Mouse (Mus musculus) CD4-positive, CD25-positive, alpha-beta regulatory T cell, adult 2 months (primary cell): ENCODE results near the gene Slc16a4.
"Not testable (repeated sequence)": the region's sequence is repeated elsewhere in the genome, so short reads cannot be mapped to it uniquely, and the experiment has no call there.

Experiments used
- DNase-seq: peaks from one replicate; pipeline ENCODE4 v3.0.0-alpha.2; 2012; ENCODE audit warnings: low read depth, low spot score

The Slc16a4 gene

GRCm38 (mm10) chr3:107295672-107296360, 4.8 kb downstream of the Slc16a4 start:
- DNase-seq: no peak

DNA sequence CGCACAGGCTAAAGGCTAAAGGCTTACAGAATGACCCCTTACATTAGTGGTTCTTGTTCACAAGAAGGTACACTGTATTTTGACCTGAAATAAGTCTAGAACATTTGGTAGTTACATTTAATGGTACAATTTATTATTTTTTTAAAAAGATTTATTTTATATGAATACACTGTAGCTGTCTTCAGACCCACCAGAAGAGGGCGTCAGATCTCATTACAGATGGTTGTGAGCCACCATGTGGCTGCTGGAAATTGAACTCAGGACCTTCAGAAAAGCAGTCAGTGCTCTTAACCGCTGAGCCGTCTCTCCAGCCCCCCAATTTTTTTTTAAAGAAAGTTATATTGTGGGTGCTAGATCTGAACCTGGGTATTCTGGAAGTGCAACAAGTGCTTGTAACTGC, 5.9 kb downstream of the Slc16a4 start:
- DNase-seq: not testable (repeated sequence)

DNA sequence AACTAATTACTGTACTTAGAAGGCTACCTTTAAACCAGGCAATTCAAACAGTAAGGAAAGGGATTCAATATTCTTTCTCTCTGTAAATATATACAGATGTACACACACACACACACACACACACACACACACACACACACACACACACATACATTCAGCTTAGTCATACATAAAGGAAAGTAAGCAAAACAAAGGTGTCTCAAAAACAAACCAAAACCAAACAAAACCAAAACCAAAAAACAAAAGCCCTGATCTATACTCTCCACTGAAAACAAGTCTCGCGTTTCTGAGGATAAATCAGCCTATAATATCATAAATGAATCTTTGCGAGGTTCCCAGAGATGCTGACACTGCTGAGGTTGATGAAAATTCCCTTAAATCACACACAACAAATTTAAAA, 26.3 kb downstream of the Slc16a4 start:
- no peak for DNase-seq

DNA sequence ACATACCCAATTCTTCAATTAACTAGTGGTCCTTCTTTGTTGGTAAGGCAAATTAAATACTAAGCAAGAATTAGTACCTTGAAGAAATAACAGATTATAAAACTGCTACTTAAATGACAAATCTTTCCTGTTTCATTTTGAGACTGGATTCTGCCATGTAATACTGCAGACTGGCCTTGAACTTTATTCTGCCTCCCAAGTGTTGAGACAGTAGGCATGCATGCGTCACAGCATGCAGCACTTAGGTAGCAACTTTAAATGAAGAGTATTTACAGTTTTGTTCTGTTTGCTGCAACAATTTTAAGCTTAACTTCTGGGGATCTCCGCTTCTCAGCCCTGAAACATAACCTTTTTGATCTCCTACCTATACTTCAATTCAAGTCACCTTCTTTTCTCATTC, 30.1 kb downstream of the Slc16a4 start:
- DNase-seq: no peak

GRCm38 (mm10) chr3:107321776-107322175, 30.7 kb downstream of the Slc16a4 start:
- no peak for DNase-seq

DNA sequence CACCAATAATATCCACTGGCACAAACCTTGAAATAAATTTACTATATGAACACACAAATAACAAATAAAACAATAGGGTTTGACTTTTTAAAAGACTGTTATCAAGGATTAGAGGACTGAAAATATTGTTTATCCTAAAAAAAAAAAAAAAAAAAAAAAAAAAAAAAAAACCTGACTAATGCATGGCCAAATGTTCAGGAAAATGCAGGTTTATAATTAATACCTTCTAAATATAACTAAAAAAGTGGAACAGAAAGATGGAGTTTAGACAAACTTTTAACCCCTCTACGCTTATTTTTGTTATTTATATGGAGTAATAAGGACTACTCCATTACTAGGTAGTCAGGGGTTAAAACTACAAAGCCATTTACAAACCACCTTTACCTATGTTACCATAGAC, 35.4 kb downstream of the Slc16a4 start:
- DNase-seq: no peak

GRCm38 (mm10) chr3:107330503-107331424, 39.7 kb downstream of the Slc16a4 start:
- no peak for DNase-seq

DNA sequence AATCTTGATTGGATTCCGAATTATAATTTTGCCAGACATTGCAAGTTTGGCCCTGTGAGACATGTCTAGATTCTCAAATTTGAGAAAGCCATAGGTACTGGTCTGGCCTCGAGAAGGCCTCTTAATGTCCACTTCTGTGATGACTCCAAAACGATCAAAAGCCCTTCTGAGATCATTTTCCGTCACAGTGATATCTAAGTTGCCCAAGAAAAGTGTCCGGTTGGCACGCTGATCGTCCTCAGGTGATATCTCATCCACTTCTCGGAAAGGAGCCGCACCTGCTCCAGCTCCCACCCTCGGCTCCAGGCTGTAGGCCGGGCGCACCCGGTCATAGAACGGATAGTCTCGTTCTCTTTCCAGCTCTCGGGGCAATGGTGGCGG, 40.7 kb downstream of the Slc16a4 start:
- no peak for DNase-seq

GRCm38 (mm10) chr3:107332127-107332959, 41.3 kb downstream of the Slc16a4 start:
- peak; percentile 57 for DNase-seq

GRCm38 (mm10) chr3:107332960-107333380, 41.9 kb downstream of the Slc16a4 start:
- DNase-seq: peak; percentile 99

DNA sequence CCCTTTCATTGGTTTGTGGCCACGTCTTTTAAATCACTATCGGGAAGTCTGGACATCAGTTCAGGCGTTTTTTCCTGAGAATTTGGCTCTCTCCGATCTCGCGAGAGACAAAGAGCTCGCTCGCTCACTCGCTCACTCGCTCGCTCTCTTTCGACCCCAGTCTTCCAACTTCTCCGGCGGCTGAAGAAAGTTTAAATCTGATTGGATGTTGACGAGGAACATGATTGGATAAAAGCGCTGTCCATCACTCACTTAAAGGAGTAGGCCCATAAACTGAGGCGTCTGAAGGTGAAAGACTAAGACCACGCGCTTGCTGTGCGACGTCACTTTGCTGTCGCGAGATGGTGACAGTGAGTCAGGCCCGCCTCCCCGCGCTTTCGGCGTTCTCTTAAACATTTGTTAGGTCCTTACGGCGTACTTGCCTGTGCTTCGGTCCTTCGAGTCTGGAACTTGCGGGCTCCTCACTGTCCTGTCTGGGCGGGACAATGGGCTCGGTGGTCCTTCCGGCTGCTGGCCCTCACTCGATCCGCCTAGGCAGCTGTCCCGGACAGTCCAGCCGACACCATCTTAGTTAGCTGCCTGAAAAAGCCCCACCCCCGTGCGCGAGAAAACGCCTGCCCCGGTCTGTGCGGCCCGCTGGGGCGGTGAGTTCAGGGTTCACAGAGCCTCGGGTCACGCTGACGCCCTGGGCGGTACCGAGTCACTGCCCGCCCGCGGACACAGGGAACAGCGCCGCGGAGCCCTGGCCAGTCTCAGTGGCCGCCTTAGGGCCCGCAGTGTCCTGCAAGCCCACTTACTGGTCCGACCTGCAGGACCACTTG, 42.6 kb downstream of the Slc16a4 start, which contains the start of gene Rbm15:
Gene Rbm15 (minus strand): TSS at position 293 of the 821 bp plus-strand sequence.
- peak; percentile 99 for DNase-seq

DNA sequence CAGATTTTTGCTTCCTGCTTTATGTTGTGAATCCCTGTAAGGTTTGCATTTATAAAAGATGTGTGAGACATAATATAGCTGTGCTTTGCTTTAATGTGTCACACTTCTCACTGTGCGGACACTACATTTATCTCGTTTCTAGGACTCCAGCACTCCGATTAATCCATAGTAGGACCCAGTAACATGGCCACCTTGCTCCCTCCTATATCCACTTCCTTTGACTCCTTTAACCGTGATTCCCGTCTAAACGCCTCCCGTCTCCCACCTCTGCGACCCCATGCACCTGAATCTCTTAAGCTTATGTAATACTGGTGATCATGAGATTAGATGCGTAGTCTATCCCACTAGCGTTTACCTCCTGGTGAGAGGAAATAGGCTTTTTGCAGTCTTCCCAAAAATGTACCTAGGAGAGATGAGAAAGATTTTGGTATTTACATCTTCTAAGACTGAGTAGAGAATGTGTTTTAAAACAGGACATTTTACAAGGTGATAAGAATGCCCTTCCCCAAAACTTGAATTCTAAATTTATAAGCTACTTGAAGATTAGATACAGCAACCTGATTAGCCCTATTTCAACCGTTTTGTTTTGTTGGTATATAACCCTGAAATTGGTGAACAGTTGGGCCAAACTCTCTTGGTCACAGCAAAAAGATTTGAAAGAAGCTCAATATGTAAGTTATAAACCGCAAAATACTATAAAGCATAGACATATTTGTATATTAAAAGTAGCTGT, 43.3 kb downstream of the Slc16a4 start:
- no peak for DNase-seq

- DNase-seq: no peak
Observed at GRCm38 (mm10) chr3:107343971-107344370, 52.9 kb downstream of the Slc16a4 start.

GRCm38 (mm10) chr3:107345033-107345725, 54.1 kb downstream of the Slc16a4 start:
- no peak for DNase-seq

GRCm38 (mm10) chr3:107349006-107349405, 58.0 kb downstream of the Slc16a4 start:
- DNase-seq: no peak

DNA sequence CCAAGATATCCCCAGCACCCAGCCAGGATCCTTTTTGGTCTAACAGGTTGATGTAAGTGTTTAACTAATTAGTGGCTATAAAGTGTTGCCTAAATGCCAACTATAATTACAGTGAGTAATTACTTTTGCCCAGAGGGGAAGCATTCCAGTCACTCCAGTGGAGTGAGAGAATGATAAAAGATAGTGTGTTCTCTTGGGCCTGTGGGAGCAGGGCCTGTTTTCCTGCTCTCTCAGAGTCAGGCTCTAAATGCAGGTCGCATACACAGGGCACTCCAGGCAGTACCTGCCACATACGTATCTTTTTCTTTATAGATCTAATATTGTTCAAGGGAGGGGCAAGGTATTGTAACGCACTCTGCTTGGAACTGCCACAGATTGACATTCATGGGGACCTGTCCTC, 60.7 kb downstream of the Slc16a4 start:
- no peak for DNase-seq

- peak; percentile 5 for DNase-seq
Observed at GRCm38 (mm10) chr3:107355618-107356260, 64.7 kb downstream of the Slc16a4 start.

- peak; percentile 83 for DNase-seq
Observed at GRCm38 (mm10) chr3:107356964-107357441, 66.0 kb downstream of the Slc16a4 start.

DNA sequence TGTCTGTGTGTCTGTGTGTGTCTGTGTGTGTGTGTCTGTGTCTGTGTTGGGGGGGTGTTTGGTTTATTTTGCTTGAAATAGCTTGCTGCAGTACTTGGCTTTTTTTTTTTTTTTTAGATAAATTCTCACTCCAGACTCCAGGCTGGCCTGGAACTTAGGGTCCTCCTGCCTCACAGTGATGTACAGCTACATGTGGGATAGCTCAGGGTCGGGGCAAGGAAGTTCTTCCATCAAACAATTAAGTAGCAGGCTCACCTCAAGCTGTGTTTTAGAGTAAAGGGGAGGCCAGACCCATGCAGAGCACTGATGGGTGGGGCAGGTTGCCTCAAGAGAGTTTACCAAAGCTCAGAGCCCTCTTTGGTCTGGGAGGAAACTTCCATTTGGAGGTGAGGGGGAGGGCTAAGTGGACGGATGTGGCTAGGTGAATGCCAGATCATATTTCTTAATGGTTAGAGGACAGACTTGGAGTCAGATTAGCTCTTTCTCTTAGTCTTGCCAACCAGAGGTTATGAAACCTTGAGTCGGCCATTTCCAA, 66.7 kb downstream of the Slc16a4 start:
- DNase-seq: no peak
